Mouse (Mus musculus): Measurements from ENCODE around the gene Ndufaf5. TPM values are rescaled to one million over a fixed set of nuclear protein-coding genes. Genes with fewer than 3 reads are reported as not detected.
"Not testable (repeated sequence)": the region's sequence is repeated elsewhere in the genome, so short reads cannot be mapped to it uniquely, and the experiment has no call there.

The Ndufaf5 gene
- polyA plus RNA-seq, 1 experiment from 2014 or later, result 16.8 TPM

- no peaks in the 10 kb centered on the region for H3K36me3 ChIP-seq (ENCODE audit: control insufficient read depth, insufficient read depth, low read length)
Observed at GRCm38 (mm10) chr2:140170803-140171553, 529 bp downstream of the Ndufaf5 start.

GRCm38 (mm10) chr2:140185685-140186210 is 15.3 kb downstream of the Ndufaf5 start:
- WGBS, result 94% methylated on average over 3 of the region's 3 CpGs
- H3K9me3 ChIP-seq (ENCODE audit: control insufficient read depth, low read length); DNase-seq (ENCODE audit: low spot score); H3K36me3 ChIP-seq (ENCODE audit: control insufficient read depth, insufficient read depth, low read length); H3K27ac ChIP-seq (replicated peaks); ATAC-seq (ENCODE audit: low FRiP score, low TSS enrichment); H3K9ac ChIP-seq (ENCODE audit: low read length); H3K4me3 ChIP-seq (ENCODE audit: low read depth, low read length); H3K27me3 ChIP-seq (ENCODE audit: control insufficient read depth, insufficient read depth, low read length); H3K4me1 ChIP-seq (replicated peaks; ENCODE audit: control insufficient read depth, insufficient read depth); H3K4me2 ChIP-seq (replicated peaks; ENCODE audit: low read depth): not testable (repeated sequence)

More at GRCm38 (mm10) chr2:140170803-140171553, 529 bp downstream of the Ndufaf5 start:
- Histone ChIP-seq H3K4me2 (replicated peaks; ENCODE audit: low read depth) (peak overlapping the region; percentile 83), H3K9me3 (ENCODE audit: control insufficient read depth, low read length) (no peaks in the 10 kb centered on the region), H3K9ac (ENCODE audit: low read length) (peak overlapping the region; percentile 85), H3K27me3 (ENCODE audit: control insufficient read depth, insufficient read depth, low read length) (no peaks in the 10 kb centered on the region), H3K4me1 (replicated peaks; ENCODE audit: control insufficient read depth, insufficient read depth) (no peaks in the 10 kb centered on the region; the same call in 1 of the 2 replicates), H3K27ac (replicated peaks) (peak overlapping the region; percentile 49), H3K4me3 (ENCODE audit: low read depth, low read length) (peak overlapping the region; percentile 83)
- peak; percentile 78 for ATAC-seq (ENCODE audit: low FRiP score, low TSS enrichment)
- TF ChIP-seq EP300 (optimal IDR thresholded peaks at IDR 0.05) (no peak), CTCF (IDR thresholded peaks at IDR 0.05; ENCODE audit: low read depth) (no peak)
- WGBS, result 7% methylated on average over 28 of the region's 28 CpGs
- DNase-seq (ENCODE audit: low spot score), result no peak

- Histone ChIP-seq H3K4me2 (replicated peaks; ENCODE audit: low read depth) (no peak overlapping the region), H3K36me3 (ENCODE audit: control insufficient read depth, insufficient read depth, low read length) (peaks cover 14% of the 10 kb centered on the region; the same call in 1 of the 2 replicates), H3K27ac (replicated peaks) (no peak overlapping the region), H3K4me3 (ENCODE audit: low read depth, low read length) (no peak overlapping the region), H3K9ac (ENCODE audit: low read length) (no peak overlapping the region), H3K9me3 (ENCODE audit: control insufficient read depth, low read length) (no peaks in the 10 kb centered on the region), H3K4me1 (replicated peaks; ENCODE audit: control insufficient read depth, insufficient read depth) (no peaks in the 10 kb centered on the region), H3K27me3 (ENCODE audit: control insufficient read depth, insufficient read depth, low read length) (no peaks in the 10 kb centered on the region)
- TF ChIP-seq EP300 (optimal IDR thresholded peaks at IDR 0.05), result no peak
- TF ChIP-seq CTCF (IDR thresholded peaks at IDR 0.05; ENCODE audit: low read depth), result peak; percentile 60
- ATAC-seq (ENCODE audit: low FRiP score, low TSS enrichment) (no peak), DNase-seq (ENCODE audit: low spot score) (no peak)
- WGBS, result 67% methylated on average over 2 of the region's 2 CpGs
Observed at GRCm38 (mm10) chr2:140200713-140201112, 30.3 kb downstream of the Ndufaf5 start.

GRCm38 (mm10) chr2:140202573-140202972 is 32.1 kb downstream of the Ndufaf5 start:
- WGBS, result 76% methylated on average over 5 of the region's 5 CpGs
- H3K4me1 ChIP-seq (replicated peaks; ENCODE audit: control insufficient read depth, insufficient read depth), result no peaks in the 10 kb centered on the region
- H3K4me3 ChIP-seq (ENCODE audit: low read depth, low read length), result no peak overlapping the region
- H3K27me3 ChIP-seq (ENCODE audit: control insufficient read depth, insufficient read depth, low read length), result no peaks in the 10 kb centered on the region
- ATAC-seq (ENCODE audit: low FRiP score, low TSS enrichment) (no peak), DNase-seq (ENCODE audit: low spot score) (no peak)
- no peak overlapping the region for H3K9ac ChIP-seq (ENCODE audit: low read length)
- H3K36me3 ChIP-seq (ENCODE audit: control insufficient read depth, insufficient read depth, low read length), result peaks cover 14% of the 10 kb centered on the region; the same call in 1 of the 2 replicates
- no peak overlapping the region for H3K4me2 ChIP-seq (replicated peaks; ENCODE audit: low read depth)
- H3K9me3 ChIP-seq (ENCODE audit: control insufficient read depth, low read length), result no peaks in the 10 kb centered on the region
- TF ChIP-seq EP300 (optimal IDR thresholded peaks at IDR 0.05) (no peak), CTCF (IDR thresholded peaks at IDR 0.05; ENCODE audit: low read depth) (no peak)
- no peak overlapping the region for H3K27ac ChIP-seq (replicated peaks)

GRCm38 (mm10) chr2:140203756-140204155 is 33.3 kb downstream of the Ndufaf5 start:
- no peak overlapping the region for H3K4me2 ChIP-seq (replicated peaks; ENCODE audit: low read depth)
- H3K36me3 ChIP-seq (ENCODE audit: control insufficient read depth, insufficient read depth, low read length), result peaks cover 14% of the 10 kb centered on the region; the same call in 1 of the 2 replicates
- DNase-seq (ENCODE audit: low spot score), result no peak
- no peak overlapping the region for H3K27ac ChIP-seq (replicated peaks)
- TF ChIP-seq EP300 (optimal IDR thresholded peaks at IDR 0.05), result no peak
- TF ChIP-seq CTCF (IDR thresholded peaks at IDR 0.05; ENCODE audit: low read depth), result no peak
- H3K27me3 ChIP-seq (ENCODE audit: control insufficient read depth, insufficient read depth, low read length), result no peaks in the 10 kb centered on the region
- ATAC-seq (ENCODE audit: low FRiP score, low TSS enrichment), result no peak
- H3K9ac ChIP-seq (ENCODE audit: low read length), result no peak overlapping the region
- WGBS, result 90% methylated on average over 7 of the region's 7 CpGs
- H3K4me3 ChIP-seq (ENCODE audit: low read depth, low read length), result no peak overlapping the region
- H3K9me3 ChIP-seq (ENCODE audit: control insufficient read depth, low read length), result no peaks in the 10 kb centered on the region
- H3K4me1 ChIP-seq (replicated peaks; ENCODE audit: control insufficient read depth, insufficient read depth), result no peaks in the 10 kb centered on the region

GRCm38 (mm10) chr2:140214519-140215027 is 44.1 kb downstream of the Ndufaf5 start:
- TF ChIP-seq CTCF (IDR thresholded peaks at IDR 0.05; ENCODE audit: low read depth), result no peak
- TF ChIP-seq EP300 (optimal IDR thresholded peaks at IDR 0.05), result no peak
- Histone ChIP-seq H3K27me3 (ENCODE audit: control insufficient read depth, insufficient read depth, low read length) (no peaks in the 10 kb centered on the region), H3K9me3 (ENCODE audit: control insufficient read depth, low read length) (no peaks in the 10 kb centered on the region), H3K4me3 (ENCODE audit: low read depth, low read length) (no peak overlapping the region), H3K9ac (ENCODE audit: low read length) (no peak overlapping the region), H3K36me3 (ENCODE audit: control insufficient read depth, insufficient read depth, low read length) (no peaks in the 10 kb centered on the region), H3K4me1 (replicated peaks; ENCODE audit: control insufficient read depth, insufficient read depth) (no peaks in the 10 kb centered on the region), H3K27ac (replicated peaks) (no peak overlapping the region), H3K4me2 (replicated peaks; ENCODE audit: low read depth) (no peak overlapping the region)
- 91% methylated on average over 4 of the region's 4 CpGs for WGBS
- no peak for ATAC-seq (ENCODE audit: low FRiP score, low TSS enrichment)
- DNase-seq (ENCODE audit: low spot score), result no peak
